Mouse (Mus musculus): ENCODE results near the gene Ust. TPM values are rescaled to one million over a fixed set of nuclear protein-coding genes. Genes with fewer than 3 reads are reported as not detected.
A peak's percentile ranks its signal among the peaks of the same experiment; 100 is the strongest.

Ust gene
- polyA plus RNA-seq, 1 experiment from 2014 or later = 3.4 TPM

- WGBS = 62% methylated on average over 8 of the region's 8 CpGs
- H3K27me3 ChIP-seq (ENCODE audit: control insufficient read depth, insufficient read depth, low read length) = no peaks in the 10 kb centered on the region
- no peak overlapping the region for H3K27ac ChIP-seq (ENCODE audit: low read length)
- H3K36me3 ChIP-seq (ENCODE audit: control insufficient read depth, insufficient read depth, low read length) = no peaks in the 10 kb centered on the region
- H3K9ac ChIP-seq (ENCODE audit: low read length) = no peak overlapping the region
- peaks cover 4% of the 10 kb centered on the region; the same call in 1 of the 2 replicates for H3K4me1 ChIP-seq (ENCODE audit: control insufficient read depth, insufficient read depth, low read length)
- peak; percentile 73 for ATAC-seq (ENCODE audit: insufficient read depth, low FRiP score)
- H3K4me2 ChIP-seq (ENCODE audit: low read depth, low read length) = no peak overlapping the region
- no peak overlapping the region for H3K4me3 ChIP-seq (replicated peaks; ENCODE audit: low read length)
- H3K9me3 ChIP-seq (replicated peaks; ENCODE audit: control insufficient read depth, low read length) = peaks cover 4% of the 10 kb centered on the region; the same call in 1 of the 2 replicates
Measured at GRCm38 (mm10) chr10:8233148-8233901, 285.3 kb downstream of the Ust start.

- Histone ChIP-seq H3K36me3 (ENCODE audit: control insufficient read depth, insufficient read depth, low read length) (no peaks in the 10 kb centered on the region), H3K4me1 (ENCODE audit: control insufficient read depth, insufficient read depth, low read length) (peaks cover 4% of the 10 kb centered on the region; the same call in 1 of the 2 replicates), H3K4me2 (ENCODE audit: low read depth, low read length) (no peak overlapping the region), H3K4me3 (replicated peaks; ENCODE audit: low read length) (no peak overlapping the region), H3K27ac (ENCODE audit: low read length) (no peak overlapping the region), H3K9me3 (replicated peaks; ENCODE audit: control insufficient read depth, low read length) (peaks cover 4% of the 10 kb centered on the region; the same call in 1 of the 2 replicates), H3K9ac (ENCODE audit: low read length) (no peak overlapping the region), H3K27me3 (ENCODE audit: control insufficient read depth, insufficient read depth, low read length) (no peaks in the 10 kb centered on the region)
- no peak for ATAC-seq (ENCODE audit: insufficient read depth, low FRiP score)
- 80% methylated on average over 6 of the region's 6 CpGs for WGBS
Measured at GRCm38 (mm10) chr10:8232535-8232934, 286.1 kb downstream of the Ust start.

- Histone ChIP-seq H3K27ac (ENCODE audit: low read length) (no peak overlapping the region), H3K4me3 (replicated peaks; ENCODE audit: low read length) (no peak overlapping the region), H3K4me1 (ENCODE audit: control insufficient read depth, insufficient read depth, low read length) (peaks cover 3% of the 10 kb centered on the region; the same call in 1 of the 2 replicates), H3K4me2 (ENCODE audit: low read depth, low read length) (no peak overlapping the region), H3K36me3 (ENCODE audit: control insufficient read depth, insufficient read depth, low read length) (no peaks in the 10 kb centered on the region), H3K9ac (ENCODE audit: low read length) (no peak overlapping the region), H3K9me3 (replicated peaks; ENCODE audit: control insufficient read depth, low read length) (no peaks in the 10 kb centered on the region), H3K27me3 (ENCODE audit: control insufficient read depth, insufficient read depth, low read length) (no peaks in the 10 kb centered on the region)
- ATAC-seq (ENCODE audit: insufficient read depth, low FRiP score) = no peak
- WGBS = 60% methylated on average over 3 of the region's 3 CpGs
Measured at GRCm38 (mm10) chr10:8228375-8228743, 290.3 kb downstream of the Ust start.

- ATAC-seq (ENCODE audit: insufficient read depth, low FRiP score) = no peak
- H3K9ac ChIP-seq (ENCODE audit: low read length) = no peak overlapping the region
- H3K27ac ChIP-seq (ENCODE audit: low read length) = no peak overlapping the region
Measured at GRCm38 (mm10) chr10:8227705-8228374, 290.8 kb downstream of the Ust start.

GRCm38 (mm10) chr10:8226650-8227049 lies 292.0 kb downstream of the Ust start:
- H3K4me1 ChIP-seq (ENCODE audit: control insufficient read depth, insufficient read depth, low read length) = no peaks in the 10 kb centered on the region
- no peak overlapping the region for H3K9ac ChIP-seq (ENCODE audit: low read length)
- WGBS = 55% methylated on average over 3 of the region's 3 CpGs
- H3K27ac ChIP-seq (ENCODE audit: low read length) = no peak overlapping the region
- no peak for ATAC-seq (ENCODE audit: insufficient read depth, low FRiP score)
- no peak overlapping the region for H3K4me2 ChIP-seq (ENCODE audit: low read depth, low read length)
- H3K9me3 ChIP-seq (replicated peaks; ENCODE audit: control insufficient read depth, low read length) = no peaks in the 10 kb centered on the region
- H3K36me3 ChIP-seq (ENCODE audit: control insufficient read depth, insufficient read depth, low read length) = no peaks in the 10 kb centered on the region
- H3K4me3 ChIP-seq (replicated peaks; ENCODE audit: low read length) = no peak overlapping the region
- H3K27me3 ChIP-seq (ENCODE audit: control insufficient read depth, insufficient read depth, low read length) = no peaks in the 10 kb centered on the region

More at GRCm38 (mm10) chr10:8227705-8228374, 290.8 kb downstream of the Ust start:
- Histone ChIP-seq H3K4me3 (replicated peaks; ENCODE audit: low read length) (no peak overlapping the region), H3K4me1 (ENCODE audit: control insufficient read depth, insufficient read depth, low read length) (no peaks in the 10 kb centered on the region), H3K27me3 (ENCODE audit: control insufficient read depth, insufficient read depth, low read length) (no peaks in the 10 kb centered on the region), H3K4me2 (ENCODE audit: low read depth, low read length) (no peak overlapping the region), H3K36me3 (ENCODE audit: control insufficient read depth, insufficient read depth, low read length) (no peaks in the 10 kb centered on the region), H3K9me3 (replicated peaks; ENCODE audit: control insufficient read depth, low read length) (no peaks in the 10 kb centered on the region)
- WGBS = 57% methylated on average over 5 of the region's 5 CpGs

- no peaks in the 10 kb centered on the region for H3K4me1 ChIP-seq (ENCODE audit: control insufficient read depth, insufficient read depth, low read length)
- H3K9me3 ChIP-seq (replicated peaks; ENCODE audit: control insufficient read depth, low read length) = no peaks in the 10 kb centered on the region
- H3K27me3 ChIP-seq (ENCODE audit: control insufficient read depth, insufficient read depth, low read length) = no peaks in the 10 kb centered on the region
- H3K4me3 ChIP-seq (replicated peaks; ENCODE audit: low read length) = no peak overlapping the region
- WGBS = 58% methylated on average over 2 of the region's 2 CpGs
- no peak for ATAC-seq (ENCODE audit: insufficient read depth, low FRiP score)
- no peak overlapping the region for H3K27ac ChIP-seq (ENCODE audit: low read length)
- no peak overlapping the region for H3K4me2 ChIP-seq (ENCODE audit: low read depth, low read length)
- no peak overlapping the region for H3K9ac ChIP-seq (ENCODE audit: low read length)
- no peaks in the 10 kb centered on the region for H3K36me3 ChIP-seq (ENCODE audit: control insufficient read depth, insufficient read depth, low read length)
Measured at GRCm38 (mm10) chr10:8224641-8225040, 294.0 kb downstream of the Ust start.

- H3K9ac ChIP-seq (ENCODE audit: low read length) = no peak overlapping the region
- H3K4me2 ChIP-seq (ENCODE audit: low read depth, low read length) = no peak overlapping the region
- H3K4me3 ChIP-seq (replicated peaks; ENCODE audit: low read length) = no peak overlapping the region
- no peak overlapping the region for H3K27ac ChIP-seq (ENCODE audit: low read length)
- no peaks in the 10 kb centered on the region for H3K36me3 ChIP-seq (ENCODE audit: control insufficient read depth, insufficient read depth, low read length)
- no peak for ATAC-seq (ENCODE audit: insufficient read depth, low FRiP score)
- H3K9me3 ChIP-seq (replicated peaks; ENCODE audit: control insufficient read depth, low read length) = no peaks in the 10 kb centered on the region
- 61% methylated on average over 8 of the region's 8 CpGs for WGBS
- no peaks in the 10 kb centered on the region for H3K27me3 ChIP-seq (ENCODE audit: control insufficient read depth, insufficient read depth, low read length)
- H3K4me1 ChIP-seq (ENCODE audit: control insufficient read depth, insufficient read depth, low read length) = no peaks in the 10 kb centered on the region
Measured at GRCm38 (mm10) chr10:8224046-8224445, 294.6 kb downstream of the Ust start.

GRCm38 (mm10) chr10:8216946-8217345 lies 301.7 kb downstream of the Ust start:
- H3K9me3 ChIP-seq (replicated peaks; ENCODE audit: control insufficient read depth, low read length) = no peaks in the 10 kb centered on the region
- no peaks in the 10 kb centered on the region for H3K27me3 ChIP-seq (ENCODE audit: control insufficient read depth, insufficient read depth, low read length)
- H3K9ac ChIP-seq (ENCODE audit: low read length) = no peak overlapping the region
- no peak overlapping the region for H3K4me3 ChIP-seq (replicated peaks; ENCODE audit: low read length)
- peaks cover 19% of the 10 kb centered on the region for H3K4me1 ChIP-seq (ENCODE audit: control insufficient read depth, insufficient read depth, low read length)
- no peak for ATAC-seq (ENCODE audit: insufficient read depth, low FRiP score)
- H3K27ac ChIP-seq (ENCODE audit: low read length) = no peak overlapping the region
- no peak overlapping the region for H3K4me2 ChIP-seq (ENCODE audit: low read depth, low read length)
- no peaks in the 10 kb centered on the region for H3K36me3 ChIP-seq (ENCODE audit: control insufficient read depth, insufficient read depth, low read length)
- 36% methylated on average over 8 of the region's 8 CpGs for WGBS

GRCm38 (mm10) chr10:8215181-8215580 lies 303.4 kb downstream of the Ust start:
- H3K36me3 ChIP-seq (ENCODE audit: control insufficient read depth, insufficient read depth, low read length) = no peaks in the 10 kb centered on the region

More at GRCm38 (mm10) chr10:8215181-8215580, 303.4 kb downstream of the Ust start:
- WGBS = 94% methylated on average over 3 of the region's 3 CpGs
- Histone ChIP-seq H3K4me3 (replicated peaks; ENCODE audit: low read length) (no peak overlapping the region), H3K27me3 (ENCODE audit: control insufficient read depth, insufficient read depth, low read length) (no peaks in the 10 kb centered on the region), H3K4me2 (ENCODE audit: low read depth, low read length) (no peak overlapping the region), H3K9me3 (replicated peaks; ENCODE audit: control insufficient read depth, low read length) (no peaks in the 10 kb centered on the region), H3K9ac (ENCODE audit: low read length) (no peak overlapping the region), H3K4me1 (ENCODE audit: control insufficient read depth, insufficient read depth, low read length) (peaks cover 19% of the 10 kb centered on the region), H3K27ac (ENCODE audit: low read length) (no peak overlapping the region)
- no peak for ATAC-seq (ENCODE audit: insufficient read depth, low FRiP score)

Data from stomach, embryonic 16.5 days (tissue).